Mouse (Mus musculus) c-Kit-negative CD71-positive TER-119-positive erythroid progenitor cells, embryonic 14.5 days (primary cell): Measurements from ENCODE around the gene Gpc6.

ENCODE experiments used
- DNase-seq: peaks from one replicate; pipeline ENCODE4 v3.0.0-alpha.2; 2013; ENCODE audit warnings: low read depth, low spot score

The Gpc6 gene

GRCm38 (mm10) chr14:118004434-118004833 is 1079.3 kb downstream of the Gpc6 start:
- DNase-seq, result no peak

- no peak for DNase-seq
These were observed 1080.6 kb downstream of the Gpc6 start for GRCm38 (mm10) chr14:118005697-118006096.

GRCm38 (mm10) chr14:118009541-118009940 is 1084.4 kb downstream of the Gpc6 start:
- no peak for DNase-seq

GRCm38 (mm10) chr14:118013237-118013636 is 1088.1 kb downstream of the Gpc6 start:
- no peak for DNase-seq

GRCm38 (mm10) chr14:118019314-118019713 is 1094.2 kb downstream of the Gpc6 start:
- no peak for DNase-seq

GRCm38 (mm10) chr14:118021867-118022543 is 1096.9 kb downstream of the Gpc6 start:
- no peak for DNase-seq
